Mouse (Mus musculus) bone marrow, adult 2 months (tissue): ENCODE measurements around the gene Taf1a.

Experiments used
- CTCF ChIP-seq: fragments of 200-500 bp; IDR thresholded peaks from 2 replicates; pipeline ENCODE4 v1.5.1; 2011; ENCODE audit warnings: low read length, control low read depth; ENCODE audit not compliant: control insufficient read depth, insufficient read depth
- POLR2A ChIP-seq: fragments of 200-500 bp; IDR thresholded peaks from 2 replicates; pipeline ENCODE4 v1.6.1; 2011; ENCODE audit warnings: low read depth, mild to moderate bottlenecking, control low read depth, low read length, borderline replicate concordance; ENCODE audit not compliant: control insufficient read depth

DNA sequence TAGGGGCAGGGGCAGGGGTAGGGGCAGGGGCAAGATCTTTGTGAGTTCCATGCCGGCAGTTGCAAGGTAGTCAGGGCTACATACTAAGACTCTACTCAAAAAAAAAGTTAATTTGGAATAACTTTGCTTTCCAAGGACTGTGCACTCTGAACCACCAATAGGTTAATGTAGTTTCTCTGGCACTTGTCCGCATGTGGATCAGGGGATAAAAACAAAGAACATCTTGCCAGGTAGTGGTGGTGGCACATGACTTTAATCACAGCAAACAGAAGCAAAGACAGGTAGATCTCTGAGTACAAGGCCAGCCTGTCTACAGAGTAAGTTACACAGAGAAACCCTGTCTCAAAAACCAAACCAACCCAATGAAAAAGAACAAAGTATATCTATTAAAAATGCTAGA lies 6.2 kb upstream of the Taf1a start:
- TF ChIP-seq POLR2A, result no peak
- TF ChIP-seq CTCF, result no peak
